Mouse (Mus musculus) effector memory CD4-positive, alpha-beta T cell, adult 7 months (primary cell): ENCODE measurements around the gene Zfp93. TPM values are rescaled to one million over a fixed set of nuclear protein-coding genes. Genes with fewer than 3 reads are reported as not detected.

Experiments used
- polyA plus RNA-seq: library from polyadenylated mRNA; unstranded; fragments of 100-300 nt; shearing (Covaris generic); gene quantifications from one replicate; pipeline ENCODE4 v1.2.1, GENCODE M21; 2017

Zfp93 gene
- polyA plus RNA-seq: 0.72 TPM

DNA sequence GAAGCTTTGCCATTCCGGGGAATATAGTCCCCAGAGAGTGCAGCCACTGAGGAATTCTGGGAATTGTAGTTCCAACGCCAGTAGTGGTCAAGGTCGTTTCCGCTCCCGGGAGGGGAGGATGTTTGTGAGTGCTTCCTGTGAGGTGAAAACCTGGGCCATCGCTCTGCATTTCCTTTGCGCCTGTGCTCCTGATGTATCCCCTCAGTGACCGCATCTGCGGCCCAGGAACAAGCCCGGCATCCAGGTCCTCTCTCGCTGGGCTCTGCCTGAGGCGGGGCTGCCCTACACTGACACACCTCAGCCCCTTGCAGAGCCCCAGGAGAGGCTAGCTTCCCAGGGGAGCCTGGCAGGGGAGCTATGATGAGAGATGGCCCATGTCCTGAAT is at the start of gene Zfp93:
Gene Zfp93, plus strand, starts transcription at position 133 of the 385 bp plus-strand sequence.

DNA sequence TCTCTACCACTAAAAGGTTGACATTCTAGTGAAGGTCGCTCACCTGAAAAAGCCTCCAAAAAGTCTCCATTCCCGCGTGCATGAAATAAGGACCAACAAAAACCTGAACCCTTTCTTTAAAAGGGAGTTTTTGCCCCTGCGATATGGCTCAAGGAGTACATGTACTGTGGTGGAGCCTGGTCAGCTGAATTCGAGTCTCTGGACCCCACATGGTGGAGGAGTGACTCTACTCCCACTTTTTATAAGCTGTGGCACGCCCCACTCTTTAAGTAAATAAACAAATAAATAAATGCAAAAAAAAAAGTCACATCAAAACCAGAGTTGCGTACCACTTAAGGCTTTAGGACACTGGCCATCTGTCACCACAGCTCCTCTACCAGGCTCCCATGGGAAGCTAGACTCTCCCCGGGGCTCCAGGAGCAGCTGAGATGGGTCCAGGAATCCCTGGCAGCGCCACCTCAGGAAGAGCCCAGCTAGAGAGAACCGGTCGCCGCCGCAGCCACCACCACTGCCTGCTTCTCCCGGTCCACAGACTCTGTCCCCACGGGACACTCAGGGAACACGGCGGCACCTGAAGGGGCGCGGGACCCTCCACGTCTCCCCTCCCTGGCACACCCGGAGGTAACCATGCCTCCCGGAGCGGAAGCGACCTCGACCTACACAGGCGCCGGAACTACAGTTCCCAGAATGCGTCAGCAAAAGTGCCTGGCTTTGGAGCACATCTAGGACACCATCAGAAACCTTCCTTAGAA is 33.0 kb upstream of the Zfp93 start, which contains the start of gene Zfp109:
Gene Zfp109, minus strand, starts transcription at position 521 of the 752 bp plus-strand sequence.

DNA sequence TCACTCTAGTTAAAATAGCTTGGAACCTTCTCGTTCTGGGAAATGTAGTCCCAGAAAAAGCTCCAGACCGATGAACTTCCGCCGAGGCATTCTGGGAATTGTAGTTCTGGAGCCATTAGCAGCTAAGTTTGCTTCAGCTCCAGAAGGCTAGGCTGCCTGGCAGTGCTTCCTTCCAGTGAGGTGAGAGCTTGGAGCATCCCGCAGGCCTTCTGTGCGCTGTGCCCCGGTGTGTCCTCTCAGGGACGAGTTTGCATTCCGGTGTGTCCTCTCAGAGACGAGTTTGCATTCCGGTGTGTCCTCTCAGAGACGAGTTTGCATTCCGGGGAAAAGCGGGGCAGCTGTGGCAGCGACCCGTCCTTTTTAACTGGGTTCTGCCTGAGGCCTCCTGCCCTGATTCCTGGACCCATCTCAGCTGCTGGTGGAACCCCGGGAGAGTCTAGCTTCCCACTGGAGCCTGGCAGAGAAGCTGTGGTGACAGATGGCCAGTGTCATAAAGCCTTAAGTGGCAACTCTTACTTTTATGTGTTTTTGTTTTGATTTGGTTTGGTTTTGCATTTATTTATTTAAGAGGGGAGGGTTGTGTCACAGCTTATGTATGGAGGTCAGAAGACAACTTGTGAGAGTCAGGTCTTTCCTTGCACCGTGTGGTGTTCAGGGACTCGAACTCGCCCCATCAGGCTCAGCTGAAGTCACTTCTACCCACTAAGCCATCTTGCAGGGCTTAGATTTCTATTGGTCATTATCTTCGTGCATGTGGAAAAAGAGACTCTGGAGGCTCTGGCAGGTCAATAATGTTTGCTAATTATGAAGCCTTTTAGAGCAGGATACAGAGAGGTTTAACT is 15.4 kb upstream of the Zfp93 start, which contains the start of gene Zfp108:
Gene Zfp108, plus strand, starts transcription at position 162 of the 842 bp plus-strand sequence.

DNA sequence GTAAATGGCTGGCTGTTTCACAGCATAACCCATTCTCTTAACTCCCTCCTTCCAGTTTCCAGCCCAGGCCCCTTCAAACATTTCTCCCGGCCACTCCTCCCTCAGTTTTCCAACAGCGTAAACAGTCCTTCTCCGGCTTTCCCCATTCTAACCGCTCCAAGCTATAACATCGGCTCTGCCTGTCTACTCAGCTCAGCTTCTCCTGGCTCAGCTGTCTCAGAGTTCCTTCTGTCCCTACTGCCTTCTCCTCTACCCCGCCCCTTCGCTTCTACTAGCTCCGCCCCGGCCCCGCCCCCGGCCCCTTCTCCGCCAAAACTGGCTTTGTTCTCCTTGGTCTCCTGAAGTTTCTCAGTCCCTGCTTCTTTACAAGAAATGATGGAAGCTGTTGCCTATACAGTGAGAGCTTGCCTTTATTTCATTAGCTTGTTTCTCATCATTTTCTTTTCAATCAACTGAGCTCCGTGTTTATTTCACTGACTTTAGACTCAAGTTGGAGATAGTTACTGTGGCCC is 30.6 kb downstream of the Zfp93 start, which contains the start of gene Zfp61:
Gene Zfp61, minus strand, starts transcription at position 462 of the 512 bp plus-strand sequence.

DNA sequence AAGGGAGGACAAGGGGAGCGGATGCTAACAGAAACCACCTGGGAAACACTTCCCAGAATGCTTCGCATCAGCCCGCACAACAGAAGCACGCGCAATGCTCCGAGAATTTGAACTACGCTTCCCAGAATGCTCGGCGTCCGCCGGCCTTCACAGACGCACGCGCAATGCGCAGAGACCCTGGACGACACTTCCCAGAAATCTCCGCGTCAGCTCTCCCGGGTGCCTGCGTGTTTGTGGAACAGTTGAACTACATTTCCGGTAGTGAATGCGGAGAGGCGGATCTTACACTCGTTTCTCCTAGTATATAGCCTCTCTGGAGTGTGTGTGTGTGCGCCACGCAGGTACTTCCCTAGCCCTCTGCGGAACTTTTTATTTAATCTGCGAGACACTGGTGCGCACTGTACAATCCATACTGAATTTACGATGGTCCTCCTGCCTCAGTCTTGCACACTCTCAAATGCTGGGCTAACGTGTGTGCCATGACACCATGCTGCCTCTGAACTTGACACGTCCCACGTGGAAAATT is 46.4 kb downstream of the Zfp93 start, which contains the start of gene Zfp94:
Gene Zfp94, minus strand, starts transcription at position 100 of the 526 bp plus-strand sequence.

Other genes starting within 250 kb of the Zfp93 start
- 0.15 TPM for gene Vmn1r183, start 217.2 kb upstream of the Zfp93 start, polyA plus RNA-seq
- gene Zfp180, start 188.5 kb upstream of the Zfp93 start, polyA plus RNA-seq: 29.6 TPM
- gene Zfp112, start 158.1 kb upstream of the Zfp93 start, polyA plus RNA-seq: 1.8 TPM
- 4.5 TPM for gene Zfp235, start 136.3 kb upstream of the Zfp93 start, polyA plus RNA-seq
- 0.34 TPM for gene Zfp114, start 95.4 kb upstream of the Zfp93 start, polyA plus RNA-seq
- 0.29 TPM for gene Zfp111, start 59.0 kb upstream of the Zfp93 start, polyA plus RNA-seq
- gene Zfp109, start 32.9 kb upstream of the Zfp93 start, polyA plus RNA-seq: 2.5 TPM
- gene Zfp108, start 15.6 kb upstream of the Zfp93 start, polyA plus RNA-seq: 0.20 TPM
- gene Zfp61, start 30.8 kb downstream of the Zfp93 start, polyA plus RNA-seq: 11.7 TPM
- gene Zfp94, start 46.2 kb downstream of the Zfp93 start, polyA plus RNA-seq: 3.8 TPM
- not detected for gene Tescl, start 63.5 kb downstream of the Zfp93 start, polyA plus RNA-seq
- 0.45 TPM for gene Lypd5, start 78.8 kb downstream of the Zfp93 start, polyA plus RNA-seq
- gene Kcnn4, start 99.8 kb downstream of the Zfp93 start, polyA plus RNA-seq: 156 TPM
- 49.0 TPM for gene Smg9, start 129.2 kb downstream of the Zfp93 start, polyA plus RNA-seq
- gene Irgc1, start 181.9 kb downstream of the Zfp93 start, polyA plus RNA-seq: not detected
- 1.8 TPM for gene Plaur, start 192.1 kb downstream of the Zfp93 start, polyA plus RNA-seq
- gene Cadm4, start 211.6 kb downstream of the Zfp93 start, polyA plus RNA-seq: not detected
- 1.3 TPM for gene Zfp428, start 236.6 kb downstream of the Zfp93 start, polyA plus RNA-seq
- gene AC161166.1, start 242.0 kb downstream of the Zfp93 start, polyA plus RNA-seq: not detected